ENCODE assay signal across 7 mouse cellular contexts in genomic region chr15:31530659-31531445, GRCm38 (mm10). TPM values are rescaled to one million over a fixed set of nuclear protein-coding genes. Genes with fewer than 3 reads are reported as not detected.
DNase-seq lines count a peak whose midpoint lies in the region; ATAC-seq lines count a peak whose summit lies in the region.

March6 (minus strand) TSS chr15:31531053.

- 1% methylated on average over 72 of the region's 132 CpGs for WGBS in embryonic facial prominence, embryonic 11.5 days
- under 1% methylated on average over 119 of the region's 132 CpGs for WGBS in limb, embryonic 10.5 days
- WGBS in midbrain, embryonic 12.5 days = under 1% methylated on average over 109 of the region's 132 CpGs

- H3K4me2 ChIP-seq in embryonic facial prominence, embryonic 11.5 days (ENCODE audit: low read depth, low read length) = peak within 1 kb of the TSS; percentile 51
- peak within 1 kb of the TSS; percentile 63 for H3K4me2 ChIP-seq in midbrain, embryonic 12.5 days (replicated peaks)

- peak; percentile 90 for DNase-seq in adrenal gland, postnatal 25 days
- DNase-seq in embryonic facial prominence, embryonic 11.5 days (ENCODE audit: low spot score) = peak; percentile 94
- peak; percentile 99 for DNase-seq in heart, adult 11 months
- peak; percentile 89 for DNase-seq in kidney, adult 18-20 months
- peak; percentile 95 for DNase-seq in limb, embryonic 10.5 days (ENCODE audit: low spot score)
- DNase-seq in skeletal muscle tissue, adult 2 months (ENCODE audit: low read depth, low spot score) = peak; percentile 70

- ATAC-seq in embryonic facial prominence, embryonic 11.5 days (replicated peaks; ENCODE audit: insufficient number of reproducible peaks, low FRiP score, low TSS enrichment, low read depth) = peak; percentile 90
- ATAC-seq in midbrain, embryonic 12.5 days (ENCODE audit: low FRiP score, low read depth) = peak; percentile 93

- H3K9ac ChIP-seq in embryonic facial prominence, embryonic 11.5 days (replicated peaks; ENCODE audit: low read length) = peak within 1 kb of the TSS; percentile 95
- H3K9ac ChIP-seq in midbrain, embryonic 12.5 days (replicated peaks) = peak within 1 kb of the TSS; percentile 94

- no peaks in the 10 kb centered on the region for H3K9me3 ChIP-seq in embryonic facial prominence, embryonic 11.5 days (replicated peaks; ENCODE audit: control insufficient read depth, low read length)
- H3K9me3 ChIP-seq in limb, embryonic 10.5 days (replicated peaks) = no peaks in the 10 kb centered on the region
- no peaks in the 10 kb centered on the region for H3K9me3 ChIP-seq in midbrain, embryonic 12.5 days

- H3K4me1 ChIP-seq in embryonic facial prominence, embryonic 11.5 days (ENCODE audit: control insufficient read depth, insufficient read depth, low read length) = no peaks in the 10 kb centered on the region
- peaks cover 18% of the 10 kb centered on the region for H3K4me1 ChIP-seq in limb, embryonic 10.5 days
- peaks cover 27% of the 10 kb centered on the region for H3K4me1 ChIP-seq in midbrain, embryonic 12.5 days

- H3K36me3 ChIP-seq in embryonic facial prominence, embryonic 11.5 days (replicated peaks; ENCODE audit: control insufficient read depth, insufficient read depth, low read depth, low read length) = no peaks in the 10 kb centered on the region
- peaks cover 14% of the 10 kb centered on the region for H3K36me3 ChIP-seq in limb, embryonic 10.5 days
- no peaks in the 10 kb centered on the region for H3K36me3 ChIP-seq in midbrain, embryonic 12.5 days

- no peaks in the 10 kb centered on the region for H3K27me3 ChIP-seq in embryonic facial prominence, embryonic 11.5 days (ENCODE audit: control insufficient read depth, insufficient read depth, low read length)
- no peaks in the 10 kb centered on the region for H3K27me3 ChIP-seq in limb, embryonic 10.5 days (ENCODE audit: low read depth, poor library complexity, severe bottlenecking)
- no peaks in the 10 kb centered on the region for H3K27me3 ChIP-seq in midbrain, embryonic 12.5 days

- peak within 1 kb of the TSS; percentile 95 for H3K4me3 ChIP-seq in embryonic facial prominence, embryonic 11.5 days (ENCODE audit: low read depth, low read length)
- peak within 1 kb of the TSS; percentile 97 for H3K4me3 ChIP-seq in limb, embryonic 10.5 days
- H3K4me3 ChIP-seq in midbrain, embryonic 12.5 days = peak within 1 kb of the TSS; percentile 91

- H3K27ac ChIP-seq in embryonic facial prominence, embryonic 11.5 days (replicated peaks; ENCODE audit: low read depth, low read length) = peak within 1 kb of the TSS; percentile 95
- H3K27ac ChIP-seq in limb, embryonic 10.5 days = peak within 1 kb of the TSS; percentile 97
- H3K27ac ChIP-seq in midbrain, embryonic 12.5 days (replicated peaks) = peak within 1 kb of the TSS; percentile 99

RNA-seq across cellular contexts. Expression of gene March6, which starts in this region (rescaled TPM):
- 142 and 154 TPM in 2 replicates for total RNA-seq in adrenal gland, postnatal 25 days (2021)
- 40.6 and 41.9 TPM in 2 replicates for polyA plus RNA-seq in embryonic facial prominence, embryonic 11.5 days (2014; fragmentation: Nextera tagmentation; extraction: Ambion mirVana)
- 29.6 and 36.2 TPM in 2 replicates for polyA plus RNA-seq in limb, embryonic 10.5 days (2016; fragmentation: Nextera tagmentation; extraction: Ambion mirVana)
- 72.3 and 80.5 TPM in 2 replicates for polyA plus RNA-seq in midbrain, embryonic 12.5 days (2016; fragmentation: Nextera tagmentation; extraction: Ambion mirVana)

Comparison
In these comparisons a context has a peak if more than half of its experiments do, and no peak if none do; other contexts are left out.
1. Peak in every context shown above with its lines: DNase-seq, ATAC-seq, H3K4me3 ChIP-seq and H3K27ac ChIP-seq.